Mouse (Mus musculus): Measurements from ENCODE around the gene Olfr548-ps1. TPM values are rescaled to one million over a fixed set of nuclear protein-coding genes. Genes with fewer than 3 reads are reported as not detected.

Gene Olfr548-ps1
- polyA plus RNA-seq, 1 experiment from 2014 or later: not detected

Other genes with a start within 250 kb of the Olfr548-ps1 start
- gene Rrm1, start 99.2 kb upstream of the Olfr548-ps1 start, polyA plus RNA-seq (2015; fragmentation: Nextera tagmentation; extraction: Ambion mirVana): 51.4 and 61.4 TPM in 2 replicates
- 0.34 and 0.52 TPM in 2 replicates for gene Olfr543, start 59.2 kb upstream of the Olfr548-ps1 start, polyA plus RNA-seq (2015; fragmentation: Nextera tagmentation; extraction: Ambion mirVana)
- gene Olfr544, start 52.6 kb upstream of the Olfr548-ps1 start, polyA plus RNA-seq (2015; fragmentation: Nextera tagmentation; extraction: Ambion mirVana): 0.16 and 0.18 TPM in 2 replicates
- 0.13 and 0.25 TPM in 2 replicates for gene Olfr545, start 41.3 kb upstream of the Olfr548-ps1 start, polyA plus RNA-seq (2015; fragmentation: Nextera tagmentation; extraction: Ambion mirVana)
- gene Olfr547, start 6.1 kb upstream of the Olfr548-ps1 start, polyA plus RNA-seq (2015; fragmentation: Nextera tagmentation; extraction: Ambion mirVana): not detected in 2 replicates
- gene Olfr549, start 9.0 kb downstream of the Olfr548-ps1 start, polyA plus RNA-seq (2015; fragmentation: Nextera tagmentation; extraction: Ambion mirVana): not detected in 2 replicates
- gene Trim21, start 24.6 kb downstream of the Olfr548-ps1 start, polyA plus RNA-seq (2015; fragmentation: Nextera tagmentation; extraction: Ambion mirVana): 0.25 and 0.26 TPM in 2 replicates
- gene Olfr550, start 30.5 kb downstream of the Olfr548-ps1 start, polyA plus RNA-seq (2015; fragmentation: Nextera tagmentation; extraction: Ambion mirVana): not detected in 2 replicates
- not detected in 2 replicates for gene Olfr551, start 51.0 kb downstream of the Olfr548-ps1 start, polyA plus RNA-seq (2015; fragmentation: Nextera tagmentation; extraction: Ambion mirVana)
- 0.04 TPM in 1 of 2 replicates, not detected in the other for gene Olfr552, start 56.9 kb downstream of the Olfr548-ps1 start, polyA plus RNA-seq (2015; fragmentation: Nextera tagmentation; extraction: Ambion mirVana)
- not detected in 2 replicates for gene Olfr553, start 77.3 kb downstream of the Olfr548-ps1 start, polyA plus RNA-seq (2015; fragmentation: Nextera tagmentation; extraction: Ambion mirVana)
- gene Olfr554, start 97.5 kb downstream of the Olfr548-ps1 start, polyA plus RNA-seq (2015; fragmentation: Nextera tagmentation; extraction: Ambion mirVana): not detected in 2 replicates
- not detected in 2 replicates for gene Olfr555, start 117.9 kb downstream of the Olfr548-ps1 start, polyA plus RNA-seq (2015; fragmentation: Nextera tagmentation; extraction: Ambion mirVana)
- gene Olfr556, start 124.0 kb downstream of the Olfr548-ps1 start, polyA plus RNA-seq (2015; fragmentation: Nextera tagmentation; extraction: Ambion mirVana): not detected in 2 replicates
- 6.5 and 7.0 TPM in 2 replicates for gene Trim68, start 146.4 kb downstream of the Olfr548-ps1 start, polyA plus RNA-seq (2015; fragmentation: Nextera tagmentation; extraction: Ambion mirVana)
- gene Olfr557, start 155.0 kb downstream of the Olfr548-ps1 start, polyA plus RNA-seq (2015; fragmentation: Nextera tagmentation; extraction: Ambion mirVana): not detected in 2 replicates
- 0.13 and 0.14 TPM in 2 replicates for gene Olfr558, start 161.3 kb downstream of the Olfr548-ps1 start, polyA plus RNA-seq (2015; fragmentation: Nextera tagmentation; extraction: Ambion mirVana)
- gene Olfr33, start 178.2 kb downstream of the Olfr548-ps1 start, polyA plus RNA-seq (2015; fragmentation: Nextera tagmentation; extraction: Ambion mirVana): not detected in 2 replicates
- not detected in 2 replicates for gene Olfr559, start 186.6 kb downstream of the Olfr548-ps1 start, polyA plus RNA-seq (2015; fragmentation: Nextera tagmentation; extraction: Ambion mirVana)
- gene Olfr560, start 218.5 kb downstream of the Olfr548-ps1 start, polyA plus RNA-seq (2015; fragmentation: Nextera tagmentation; extraction: Ambion mirVana): not detected in 2 replicates
- 0.12 TPM in 1 of 2 replicates, not detected in the other for gene Olfr78, start 218.6 kb downstream of the Olfr548-ps1 start, polyA plus RNA-seq (2015; fragmentation: Nextera tagmentation; extraction: Ambion mirVana)
- gene Olfr561, start 230.3 kb downstream of the Olfr548-ps1 start, polyA plus RNA-seq (2015; fragmentation: Nextera tagmentation; extraction: Ambion mirVana): not detected in 2 replicates

Data from hindbrain, embryonic 15.5 days (tissue).